Mouse (Mus musculus): Measurements from ENCODE around the gene Nsg2. TPM values are rescaled to one million over a fixed set of nuclear protein-coding genes. Genes with fewer than 3 reads are reported as not detected.
"Not testable (repeated sequence)": the region's sequence is repeated elsewhere in the genome, so short reads cannot be mapped to it uniquely, and the experiment has no call there.

The Nsg2 gene
- total RNA-seq, 2 experiments from 2014 or later = 605 to 615 TPM

GRCm38 (mm10) chr11:31984786-31985185, 15.5 kb upstream of the Nsg2 start:
- no peak for DNase-seq (ENCODE audit: extremely low spot score in 1 of 2, low spot score in 2 of 2)
- no peak overlapping the region for H3K27ac ChIP-seq
- no peak for TF ChIP-seq CTCF (IDR thresholded peaks at IDR 0.05)
- intact Hi-C loops (cut with DNase I) = no loop called here
- H3K4me3 ChIP-seq = no peak overlapping the region

DNA sequence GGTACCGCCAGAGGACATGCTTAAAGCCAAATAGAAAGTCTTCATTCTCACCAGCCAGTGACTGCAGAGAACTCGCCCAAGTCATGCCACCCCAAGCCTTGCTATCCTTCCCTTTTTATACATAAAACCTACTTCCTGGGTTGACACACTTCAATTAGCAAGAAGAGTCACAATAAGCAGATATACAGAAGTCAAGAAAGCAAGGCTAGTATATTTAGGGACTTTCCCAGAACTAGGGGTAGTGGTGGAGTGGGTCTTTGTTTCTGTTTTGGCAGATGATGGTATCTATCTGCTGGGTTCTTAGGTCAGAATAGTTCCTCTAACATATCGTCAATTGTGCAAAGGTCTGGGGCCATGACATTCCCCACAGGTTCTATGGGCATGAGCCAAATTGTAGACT, 7.7 kb upstream of the Nsg2 start:
- Histone ChIP-seq H3K4me3 (no peak overlapping the region), H3K27ac (no peak overlapping the region)
- no peak for DNase-seq (ENCODE audit: extremely low spot score in 1 of 2, low spot score in 2 of 2)
- TF ChIP-seq CTCF (IDR thresholded peaks at IDR 0.05) = no peak
- intact Hi-C loops (cut with DNase I) = loop anchor here (10.0 kb wide), 1 partner anchor 332 kb away; no protein-coding TSS in a partner anchor

DNA sequence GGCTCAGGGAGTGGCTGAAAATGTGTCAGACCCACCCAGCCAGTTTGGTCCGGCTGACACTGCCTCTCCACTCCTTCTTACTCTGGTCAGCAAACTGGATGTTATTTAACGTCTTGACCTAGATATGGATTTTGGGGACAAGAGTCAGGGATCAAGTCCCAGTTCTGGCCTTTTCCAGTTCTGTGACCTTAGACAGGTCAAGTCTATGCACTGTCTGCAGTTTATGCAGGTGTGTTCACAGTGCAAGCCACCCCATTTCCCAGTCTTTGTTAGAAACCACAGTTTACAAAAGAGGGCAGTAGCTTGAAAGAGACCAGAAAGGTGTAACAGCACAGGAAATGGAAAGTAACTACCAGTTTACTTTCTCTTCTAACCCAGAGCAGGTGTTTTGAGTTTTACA, 547 bp upstream of the Nsg2 start:
- no peak for TF ChIP-seq CTCF (IDR thresholded peaks at IDR 0.05)
- DNase-seq (ENCODE audit: extremely low spot score in 1 of 2, low spot score in 2 of 2) = no peak
- H3K4me3 ChIP-seq = peak overlapping the region; percentile 62; the same call in 1 of the 2 replicates
- peak overlapping the region; percentile 94; the same call in 1 of the 2 replicates for H3K27ac ChIP-seq
- intact Hi-C loops (cut with DNase I) = loop anchor here (1.0 to 10.0 kb wide), 5 partner anchors 61 to 325 kb away; no protein-coding TSS in a partner anchor

GRCm38 (mm10) chr11:32001181-32001910, 1.1 kb downstream of the Nsg2 start:
- intact Hi-C loops (cut with DNase I) = loop anchor here (2.0 to 5.0 kb wide), 3 partner anchors 59 to 141 kb away; no protein-coding TSS in a partner anchor
- DNase-seq (ENCODE audit: extremely low spot score in 1 of 2, low spot score in 2 of 2) = no peak
- TF ChIP-seq CTCF (IDR thresholded peaks at IDR 0.05) = no peak; the same call in 1 of the 2 replicates
- Histone ChIP-seq H3K27ac (peak overlapping the region; percentile 94), H3K4me3 (peak overlapping the region; percentile 62)

- intact Hi-C loops (cut with DNase I) = loop anchor here (5.0 kb wide), 1 partner anchor 140 kb away; no protein-coding TSS in a partner anchor
- peak overlapping the region; percentile 94 for H3K27ac ChIP-seq
- H3K4me3 ChIP-seq = peak overlapping the region; percentile 62
- DNase-seq (ENCODE audit: extremely low spot score in 1 of 2, low spot score in 2 of 2) = no peak
- TF ChIP-seq CTCF (IDR thresholded peaks at IDR 0.05) = no peak
These were observed 2.4 kb downstream of the Nsg2 start for GRCm38 (mm10) chr11:32002670-32003072.

DNA sequence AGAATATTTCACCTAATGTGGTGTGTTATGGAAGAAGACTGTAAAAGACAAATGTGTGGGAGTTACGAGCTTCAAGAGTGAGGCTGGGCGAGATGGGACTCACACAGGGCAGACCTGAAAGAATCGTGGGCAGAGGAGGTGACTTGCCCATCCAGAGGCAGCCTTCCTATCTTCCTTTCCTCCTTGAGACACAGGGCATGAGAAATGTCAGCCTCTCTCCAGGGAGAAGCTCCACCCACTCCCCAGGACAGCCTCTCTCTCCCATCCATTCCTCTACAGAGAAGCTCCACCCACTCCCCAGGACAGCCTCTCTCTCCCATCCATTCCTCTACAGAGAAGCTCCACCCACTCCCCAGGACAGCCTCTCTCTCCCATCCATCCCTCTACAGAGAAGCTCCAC, 7.8 kb downstream of the Nsg2 start:
- H3K27ac ChIP-seq = peak overlapping the region; percentile 36; the same call in 1 of the 2 replicates
- H3K4me3 ChIP-seq; DNase-seq (ENCODE audit: extremely low spot score in 1 of 2, low spot score in 2 of 2); intact Hi-C loops (cut with DNase I): not testable (repeated sequence)

- Histone ChIP-seq H3K4me3 (0 out of 2 replicates have a peak overlapping the region, but pooled peaks have one; percentile 6), H3K27ac (peak overlapping the region; percentile 69)
- intact Hi-C loops (cut with DNase I) = no loop called here
- no peak for DNase-seq (ENCODE audit: extremely low spot score in 1 of 2, low spot score in 2 of 2)
- no peak for TF ChIP-seq CTCF (IDR thresholded peaks at IDR 0.05)
These were observed 8.6 kb downstream of the Nsg2 start for GRCm38 (mm10) chr11:32008852-32009251.

DNA sequence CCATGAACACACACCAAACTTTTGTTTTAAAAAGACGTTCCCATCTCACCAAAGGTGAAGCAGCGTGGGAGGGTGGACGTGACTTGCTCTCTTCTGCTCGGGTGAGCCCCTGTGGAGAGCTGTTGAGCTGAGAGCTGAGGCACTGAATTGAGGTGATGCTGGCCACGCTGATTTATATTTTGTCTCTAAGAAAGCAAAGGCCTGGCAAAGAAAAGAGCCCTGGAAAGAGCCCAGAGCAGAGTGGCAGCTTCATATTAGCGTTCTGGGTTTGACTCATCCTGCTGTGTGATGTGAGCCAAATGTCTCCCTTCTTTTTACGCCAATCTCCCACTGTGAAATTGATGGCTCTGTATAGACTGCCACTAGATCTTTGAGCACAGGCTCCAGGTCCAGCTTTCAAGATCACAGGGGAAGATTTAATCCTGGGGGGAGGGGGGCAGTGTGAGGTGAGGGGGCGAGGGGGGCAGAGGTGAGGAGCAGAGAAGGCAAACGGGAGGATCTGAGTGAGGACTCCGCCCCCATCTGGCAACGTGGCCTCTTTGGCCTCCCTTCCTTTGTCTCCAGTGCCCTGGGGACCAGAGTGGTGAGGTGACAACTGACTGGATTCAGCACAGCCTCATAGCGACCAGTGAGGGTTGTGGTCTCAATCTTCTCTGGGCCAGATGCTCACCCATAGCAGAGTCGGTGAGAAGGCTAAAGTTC, 9.8 kb downstream of the Nsg2 start:
- H3K27ac ChIP-seq = peak overlapping the region; percentile 69; the same call in 1 of the 2 replicates
- DNase-seq (ENCODE audit: extremely low spot score in 1 of 2, low spot score in 2 of 2) = peak in 1 of 2 experiments; percentile 21
- intact Hi-C loops (cut with DNase I) = no loop called here
- no peak for TF ChIP-seq CTCF (IDR thresholded peaks at IDR 0.05)
- H3K4me3 ChIP-seq = no peak overlapping the region

GRCm38 (mm10) chr11:32010663-32010970, 10.4 kb downstream of the Nsg2 start:
- 0 out of 2 replicates have a peak overlapping the region, but pooled peaks have one; percentile 47 for H3K27ac ChIP-seq
- no peak overlapping the region for H3K4me3 ChIP-seq
- no peak for TF ChIP-seq CTCF (IDR thresholded peaks at IDR 0.05)
- intact Hi-C loops (cut with DNase I) = no loop called here
- DNase-seq (ENCODE audit: extremely low spot score in 1 of 2, low spot score in 2 of 2) = no peak

GRCm38 (mm10) chr11:32011867-32012603, 11.8 kb downstream of the Nsg2 start:
- DNase-seq (ENCODE audit: extremely low spot score in 1 of 2, low spot score in 2 of 2) = peak in 1 of 2 experiments; percentile 18
- Histone ChIP-seq H3K4me3 (no peak overlapping the region), H3K27ac (peak overlapping the region; percentile 29)
- TF ChIP-seq CTCF (IDR thresholded peaks at IDR 0.05) = no peak
- intact Hi-C loops (cut with DNase I) = no loop called here

DNA sequence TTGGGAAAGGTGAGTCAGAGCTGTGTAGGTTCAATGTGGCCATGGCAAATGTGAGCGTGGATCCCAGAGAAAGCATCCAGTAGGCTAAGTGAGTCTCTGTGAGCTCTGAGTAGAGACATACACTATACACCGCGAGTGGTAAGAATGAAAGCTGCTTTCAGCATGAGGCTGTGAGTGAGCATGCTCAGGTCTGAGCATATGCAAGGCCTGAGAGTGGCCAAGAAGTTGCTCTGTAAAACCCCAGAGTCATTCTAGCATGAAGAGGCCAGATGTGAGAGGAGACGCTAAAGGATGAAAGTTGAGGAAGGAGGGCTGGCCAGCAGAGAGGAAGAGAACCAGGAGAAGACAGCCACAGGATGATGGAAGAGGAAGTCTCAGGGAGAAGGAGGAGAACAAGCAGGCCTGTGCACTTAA, 12.8 kb downstream of the Nsg2 start:
- TF ChIP-seq CTCF (IDR thresholded peaks at IDR 0.05) = no peak
- intact Hi-C loops (cut with DNase I) = no loop called here

More for the DNA sequence above, 12.8 kb downstream of the Nsg2 start:
- Histone ChIP-seq H3K27ac (no peak overlapping the region), H3K4me3 (no peak overlapping the region)
- peak in 1 of 2 experiments; percentile 5 for DNase-seq (ENCODE audit: extremely low spot score in 1 of 2, low spot score in 2 of 2)
